Mouse (Mus musculus) activated CD4-positive, CD25-positive, alpha-beta regulatory T cell, adult 9 weeks (primary cell): ENCODE data around the gene Dusp3. TPM values are rescaled to one million over a fixed set of nuclear protein-coding genes. Genes with fewer than 3 reads are reported as not detected.

ENCODE experiments used
- polyA plus RNA-seq: library from polyadenylated mRNA; unstranded; fragments of 100-300 nt; shearing (Covaris generic); gene quantifications from one replicate; pipeline ENCODE4 v1.2.1, GENCODE M21; 2017

Gene Dusp3
- polyA plus RNA-seq, result 0.29 TPM

DNA sequence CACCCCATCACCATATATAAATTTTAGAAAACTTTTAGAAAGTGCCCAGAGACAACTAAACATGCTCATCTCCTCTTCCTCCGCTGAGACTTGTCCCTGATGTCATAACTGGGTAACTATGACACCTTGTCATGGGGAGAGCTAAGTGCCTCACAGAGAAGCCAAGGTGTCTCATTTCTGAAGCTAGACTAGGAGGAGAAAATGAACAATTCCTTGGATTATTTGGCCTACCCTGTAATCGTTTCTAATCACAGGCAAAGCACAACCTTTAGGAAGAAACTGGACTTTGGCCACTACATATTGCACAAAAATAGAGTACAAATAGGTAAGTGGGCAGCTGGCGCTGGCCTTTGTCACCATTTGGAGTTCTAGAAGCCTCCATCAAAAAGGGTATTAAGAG, at the start of gene Dusp3:
Gene Dusp3 (minus strand): TSS at position 101 of the 400 bp plus-strand sequence.

GRCm38 (mm10) chr11:102028087-102028816, 41.4 kb upstream of the Dusp3 start, which contains the start of gene Mpp3:
Gene Mpp3 (minus strand): TSS chr11:102028461.

DNA sequence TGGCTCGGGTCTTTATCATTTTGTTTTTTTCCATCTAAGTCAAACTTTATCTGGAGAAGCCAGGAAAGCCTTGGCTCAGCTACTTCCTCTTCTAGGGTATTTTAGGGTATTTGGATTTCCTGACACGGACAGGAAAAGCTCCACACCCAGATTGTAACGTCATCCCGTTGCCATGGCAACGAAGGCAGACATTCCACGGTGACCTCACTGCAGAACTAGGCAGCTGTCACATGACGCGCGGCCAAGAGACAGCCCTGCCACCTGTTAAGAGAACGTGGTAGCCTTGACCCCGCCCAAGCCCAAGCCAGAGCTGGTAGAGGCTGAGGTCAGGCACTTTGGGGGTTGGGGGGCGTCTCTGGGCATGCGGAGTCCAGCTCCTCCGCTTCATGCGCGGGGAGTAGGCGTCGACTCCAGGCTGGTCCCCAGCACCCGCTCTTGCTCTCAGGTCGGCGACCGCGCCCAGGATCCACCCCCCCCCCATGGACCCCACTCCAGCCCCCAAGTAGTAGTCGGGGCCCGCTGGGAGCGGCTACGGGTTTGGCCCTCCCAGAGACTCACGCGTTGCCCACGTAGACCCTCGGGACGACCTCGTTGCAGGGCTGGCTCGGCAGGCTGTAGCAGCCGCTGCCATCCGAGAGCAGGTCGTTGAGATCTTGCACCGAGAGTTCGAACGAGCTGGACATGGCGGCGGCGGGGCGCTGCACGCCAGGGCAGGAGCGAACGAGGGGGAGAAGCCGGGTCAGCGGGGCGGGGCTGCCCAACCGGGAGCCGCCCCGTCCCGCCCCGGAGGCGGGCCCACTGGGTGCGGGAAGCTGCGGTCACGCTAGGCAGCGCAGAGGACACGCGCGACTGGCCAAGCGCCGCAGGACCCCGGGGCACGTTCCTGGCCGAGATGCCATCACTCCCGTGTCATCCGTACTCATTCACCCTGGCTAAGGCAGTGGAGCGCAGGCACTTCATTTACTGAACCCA, 2.5 kb downstream of the Dusp3 start, which contains the start of gene Cfap97d1:
Gene Cfap97d1 (plus strand): TSS at position 226 of the 972 bp plus-strand sequence.

DNA sequence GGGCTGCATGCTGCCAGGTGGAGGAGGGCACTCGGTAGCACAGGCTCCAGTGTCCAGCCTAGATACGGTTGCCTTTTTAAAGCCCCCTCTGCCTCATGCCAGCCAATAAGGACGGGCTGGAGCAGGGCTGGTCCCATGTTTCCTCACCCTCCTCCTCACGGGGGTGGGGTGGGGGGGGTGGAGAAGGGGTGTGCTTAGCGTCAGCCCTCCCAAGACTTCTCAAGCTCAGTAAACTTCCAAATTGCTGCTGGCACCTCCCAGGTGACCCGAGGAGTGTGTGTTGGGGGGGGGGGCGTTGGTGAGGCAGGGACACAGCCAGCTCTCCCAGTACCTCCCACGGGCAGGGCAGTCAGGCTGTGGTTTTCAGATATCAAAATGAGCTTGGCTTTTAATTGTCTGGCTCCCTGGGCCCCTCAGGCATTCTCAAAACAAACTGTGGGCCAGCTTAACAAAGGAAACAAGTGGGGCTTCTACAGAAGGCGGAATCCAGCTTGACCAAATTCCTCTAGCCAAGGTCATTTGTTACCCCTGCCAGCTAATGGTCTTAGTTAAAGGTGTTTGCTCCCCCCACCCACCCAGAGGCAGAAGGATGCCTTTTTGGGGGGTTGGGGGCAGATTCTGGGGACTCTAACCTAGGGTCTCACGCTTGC, 19.7 kb downstream of the Dusp3 start, which contains the start of gene Sost:
Gene Sost (minus strand): TSS at position 51 of the 650 bp plus-strand sequence.

Other genes with a start within 250 kb of the Dusp3 start
- gene Etv4, start 201.6 kb downstream of the Dusp3 start, polyA plus RNA-seq, result 0.43 TPM
- gene Meox1, start 92.6 kb downstream of the Dusp3 start, polyA plus RNA-seq, result not detected
- not detected for gene Sost, start 20.0 kb downstream of the Dusp3 start, polyA plus RNA-seq
- gene Cfap97d1, start 2.7 kb downstream of the Dusp3 start, polyA plus RNA-seq, result not detected
- gene Mpp3, start 41.4 kb upstream of the Dusp3 start, polyA plus RNA-seq, result not detected
- gene Cd300lg, start 54.5 kb upstream of the Dusp3 start, polyA plus RNA-seq, result 0.11 TPM
- 5.7 TPM for gene Mpp2, start 101.5 kb upstream of the Dusp3 start, polyA plus RNA-seq
- gene Ppy, start 114.3 kb upstream of the Dusp3 start, polyA plus RNA-seq, result not detected
- gene Pyy, start 120.8 kb upstream of the Dusp3 start, polyA plus RNA-seq, result not detected
- not detected for gene Nags, start 158.5 kb upstream of the Dusp3 start, polyA plus RNA-seq
- 17.7 TPM for gene Tmem101, start 169.4 kb upstream of the Dusp3 start, polyA plus RNA-seq
- 56.1 TPM for gene Lsm12, start 198.3 kb upstream of the Dusp3 start, polyA plus RNA-seq
- 41.3 TPM for gene G6pc3, start 202.6 kb upstream of the Dusp3 start, polyA plus RNA-seq
- 16.7 TPM for gene Hdac5, start 243.2 kb upstream of the Dusp3 start, polyA plus RNA-seq